In the genomic region with DNA sequence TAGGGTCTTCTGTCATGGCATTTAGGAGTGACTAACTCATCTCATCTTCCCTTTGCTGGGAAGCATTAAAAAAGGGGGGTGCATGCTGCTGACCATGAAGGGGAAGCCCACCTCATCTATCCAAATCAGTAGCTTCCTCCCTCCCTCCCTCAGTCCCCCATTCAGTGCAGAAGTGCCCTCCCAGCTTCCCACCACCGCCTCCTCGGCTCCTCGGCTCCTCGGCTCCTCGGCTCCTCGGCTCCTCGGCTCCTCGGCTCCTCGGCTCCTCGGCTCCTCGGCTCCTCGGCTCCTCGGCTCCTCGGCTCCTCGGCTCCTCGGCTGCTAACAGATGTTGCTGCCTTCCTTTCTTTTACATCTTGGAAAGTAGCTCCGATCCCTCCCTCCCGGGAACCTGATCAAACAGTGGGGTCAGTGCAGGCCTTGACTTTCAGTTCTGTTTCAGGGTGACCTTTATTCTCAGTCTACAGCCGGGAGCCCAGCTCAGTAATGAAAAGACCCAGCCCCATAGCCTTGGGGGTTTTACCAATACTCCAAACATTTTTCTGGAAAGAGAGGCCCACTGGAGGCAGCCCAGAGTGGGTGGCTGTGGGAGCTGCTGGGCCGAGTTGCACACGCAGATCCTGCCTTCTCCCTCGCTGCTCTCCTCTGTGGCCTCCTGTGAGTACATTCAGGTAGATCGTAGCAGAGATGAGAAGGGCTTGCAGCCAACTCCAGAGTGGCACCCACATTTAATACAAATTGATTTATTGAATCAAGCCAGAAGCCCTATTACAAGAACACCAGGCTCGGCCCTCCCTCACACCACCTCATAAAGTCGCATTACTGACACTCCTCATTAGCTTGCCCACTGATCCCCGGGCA, we compare ENCODE assay signal across 7 mouse cellular contexts.
DNase-seq lines count a peak whose midpoint lies in the region; ATAC-seq lines count a peak whose summit lies in the region.

No protein-coding gene starts in this region.

- peak overlapping the region; percentile 67 for H3K9ac ChIP-seq in embryonic facial prominence, embryonic 13.5 days
- H3K9ac ChIP-seq in heart, embryonic 12.5 days: peak overlapping the region; percentile 74
- peak overlapping the region; percentile 59 for H3K9ac ChIP-seq in midbrain, embryonic 13.5 days (replicated peaks)

- peaks cover 77% of the 10 kb centered on the region for H3K4me1 ChIP-seq in embryonic facial prominence, embryonic 13.5 days
- H3K4me1 ChIP-seq in heart, embryonic 12.5 days (replicated peaks): peaks cover 48% of the 10 kb centered on the region
- H3K4me1 ChIP-seq in midbrain, embryonic 13.5 days (replicated peaks): peaks cover 81% of the 10 kb centered on the region

- peak overlapping the region; percentile 24 for H3K4me3 ChIP-seq in embryonic facial prominence, embryonic 13.5 days
- H3K4me3 ChIP-seq in heart, embryonic 12.5 days: peak overlapping the region; percentile 14; the same call in 1 of the 2 replicates
- H3K4me3 ChIP-seq in midbrain, embryonic 13.5 days (replicated peaks): peak overlapping the region; percentile 13; the same call in 1 of the 2 replicates

- DNase-seq in MN1 (ENCODE audit: low spot score): peak; percentile 90
- peak; percentile 43 to 49 for DNase-seq in adrenal gland, postnatal 36 days
- peak; percentile 63 to 73 for DNase-seq in kidney, postnatal 4 days
- peak; percentile 64 for DNase-seq in testis, postnatal 10 days (ENCODE audit: low spot score)

- no peaks in the 10 kb centered on the region for H3K36me3 ChIP-seq in embryonic facial prominence, embryonic 13.5 days
- H3K36me3 ChIP-seq in heart, embryonic 12.5 days: no peaks in the 10 kb centered on the region
- H3K36me3 ChIP-seq in midbrain, embryonic 13.5 days: no peaks in the 10 kb centered on the region

- H3K9me3 ChIP-seq in embryonic facial prominence, embryonic 13.5 days: no peaks in the 10 kb centered on the region
- H3K9me3 ChIP-seq in heart, embryonic 12.5 days (replicated peaks): no peaks in the 10 kb centered on the region
- H3K9me3 ChIP-seq in midbrain, embryonic 13.5 days: no peaks in the 10 kb centered on the region

- H3K27me3 ChIP-seq in embryonic facial prominence, embryonic 13.5 days: no peaks in the 10 kb centered on the region
- no peaks in the 10 kb centered on the region for H3K27me3 ChIP-seq in heart, embryonic 12.5 days (replicated peaks)
- H3K27me3 ChIP-seq in midbrain, embryonic 13.5 days: no peaks in the 10 kb centered on the region

- WGBS in embryonic facial prominence, embryonic 13.5 days: 2% methylated on average over 26 of the region's 26 CpGs
- WGBS in heart, embryonic 12.5 days: 15% methylated on average over 26 of the region's 26 CpGs
- WGBS in midbrain, embryonic 13.5 days: 3% methylated on average over 26 of the region's 26 CpGs

- no peak; the same call in 1 of the 2 replicates for ATAC-seq in embryonic facial prominence, embryonic 13.5 days (ENCODE audit: insufficient number of reproducible peaks, insufficient read depth, low FRiP score, low TSS enrichment, low read depth)
- no peak for ATAC-seq in heart, embryonic 12.5 days (ENCODE audit: insufficient number of reproducible peaks, low FRiP score)
- peak; percentile 38 for ATAC-seq in midbrain, embryonic 13.5 days

- H3K4me2 ChIP-seq in embryonic facial prominence, embryonic 13.5 days: peak overlapping the region; percentile 54
- peak overlapping the region; percentile 63 for H3K4me2 ChIP-seq in heart, embryonic 12.5 days
- peak overlapping the region; percentile 43 for H3K4me2 ChIP-seq in midbrain, embryonic 13.5 days (replicated peaks)

- H3K27ac ChIP-seq in embryonic facial prominence, embryonic 13.5 days: peak overlapping the region; percentile 98
- H3K27ac ChIP-seq in heart, embryonic 12.5 days (ENCODE audit: poor library complexity, severe bottlenecking): peak overlapping the region; percentile 71; the same call in 1 of the 2 replicates
- H3K27ac ChIP-seq in midbrain, embryonic 13.5 days: peak overlapping the region; percentile 96
